Mouse (Mus musculus): ENCODE results near the gene Bckdhb. TPM values are rescaled to one million over a fixed set of nuclear protein-coding genes. Genes with fewer than 3 reads are reported as not detected.

The Bckdhb gene
- polyA plus RNA-seq, 1 experiment, result 5.4 TPM

DNA sequence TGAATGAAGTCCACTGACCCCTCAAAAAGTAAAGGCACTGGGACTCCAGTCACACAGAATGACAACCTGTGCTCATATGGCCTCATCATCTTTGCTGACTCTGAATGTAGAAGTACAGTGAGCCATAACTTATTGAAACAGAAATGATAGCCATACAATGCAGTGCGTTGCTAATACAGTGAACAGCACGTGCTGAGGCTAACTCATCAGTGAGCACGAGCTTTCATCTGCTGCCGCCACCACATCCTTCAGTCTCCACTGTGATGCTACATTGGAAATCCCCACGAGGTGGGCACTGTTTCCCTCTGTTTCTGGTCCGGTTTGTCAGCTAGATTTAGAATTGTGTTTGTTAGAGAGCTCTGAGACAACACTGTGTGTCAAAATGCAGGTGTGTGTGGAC is 205.4 kb downstream of the Bckdhb start:
- Histone ChIP-seq H3K4me3 (ENCODE audit: extremely low read depth, insufficient read depth, insufficient read length) (no peak overlapping the region), H3K27me3 (ENCODE audit: control insufficient read depth, insufficient read depth, low read length) (no peaks in the 10 kb centered on the region), H3K36me3 (ENCODE audit: control insufficient read depth, insufficient read depth, low read length) (no peaks in the 10 kb centered on the region), H3K4me1 (ENCODE audit: control insufficient read depth, insufficient read depth, insufficient read length) (no peaks in the 10 kb centered on the region), H3K27ac (ENCODE audit: insufficient read depth, low read length) (no peak overlapping the region)
- TF ChIP-seq POLR2A (IDR thresholded peaks at IDR 0.05; ENCODE audit: low read depth, low read length) (no peak), CTCF (IDR thresholded peaks at IDR 0.05; ENCODE audit: extremely low read depth, insufficient read depth, insufficient read length, insufficient replicate concordance) (no peak)
- WGBS, result 83% methylated on average over 6 of the region's 6 CpGs
- no peak for DNase-seq (ENCODE audit: low read depth in 1 of 2, low spot score in 2 of 2)

DNA sequence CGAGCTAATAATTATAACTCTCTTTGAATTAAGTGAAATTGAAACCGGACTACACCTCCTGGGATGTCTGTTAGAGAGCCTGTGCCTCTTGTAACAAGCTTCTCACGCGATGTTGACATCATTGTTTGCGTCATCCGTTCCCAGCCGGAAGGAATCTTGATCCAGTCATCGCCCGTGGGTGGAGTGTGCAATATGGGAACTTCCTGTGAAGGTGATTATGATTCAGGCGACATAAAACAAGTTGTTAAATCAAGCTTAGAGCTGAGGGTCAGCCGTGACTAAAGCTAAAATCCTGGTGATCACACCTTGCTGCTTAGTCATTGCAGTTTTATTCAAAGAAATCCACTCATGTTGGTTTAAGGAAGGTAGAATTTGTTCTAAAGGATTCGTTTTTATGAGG is 210.1 kb downstream of the Bckdhb start:
- no peak overlapping the region for H3K4me3 ChIP-seq (ENCODE audit: extremely low read depth, insufficient read depth, insufficient read length)
- no peak for DNase-seq (ENCODE audit: low read depth in 1 of 2, low spot score in 2 of 2)
- 87% methylated on average over 12 of the region's 12 CpGs for WGBS
- no peaks in the 10 kb centered on the region for H3K36me3 ChIP-seq (ENCODE audit: control insufficient read depth, insufficient read depth, low read length)
- no peaks in the 10 kb centered on the region for H3K4me1 ChIP-seq (ENCODE audit: control insufficient read depth, insufficient read depth, insufficient read length)
- H3K27me3 ChIP-seq (ENCODE audit: control insufficient read depth, insufficient read depth, low read length), result no peaks in the 10 kb centered on the region
- H3K27ac ChIP-seq (ENCODE audit: insufficient read depth, low read length), result no peak overlapping the region
- TF ChIP-seq CTCF (IDR thresholded peaks at IDR 0.05; ENCODE audit: extremely low read depth, insufficient read depth, insufficient read length, insufficient replicate concordance), result no peak
- no peak for TF ChIP-seq POLR2A (IDR thresholded peaks at IDR 0.05; ENCODE audit: low read depth, low read length)

GRCm38 (mm10) chr9:84137192-84137591 is 212.2 kb downstream of the Bckdhb start:
- 91% methylated on average over 6 of the region's 6 CpGs for WGBS
- no peak for DNase-seq (ENCODE audit: low read depth in 1 of 2, low spot score in 2 of 2)

DNA sequence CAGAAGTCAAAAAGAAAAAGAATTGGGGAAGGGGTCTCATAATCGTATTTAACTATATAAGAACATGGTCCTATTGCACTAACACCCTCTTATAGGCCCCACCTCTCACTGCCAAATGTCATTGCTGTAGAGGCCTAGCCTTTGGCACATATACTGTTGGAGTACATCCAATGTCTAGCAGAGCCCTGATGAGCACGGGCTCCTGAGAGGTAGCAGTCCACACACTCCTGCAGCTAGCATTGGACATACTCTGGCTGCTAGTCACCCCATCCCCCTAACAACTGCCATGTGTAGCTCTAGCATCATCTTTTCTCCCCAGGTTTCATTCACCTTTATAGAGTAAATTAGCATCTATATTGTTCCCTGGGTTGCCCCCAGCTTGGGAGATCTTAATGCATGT is 223.2 kb downstream of the Bckdhb start:
- Histone ChIP-seq H3K4me3 (ENCODE audit: extremely low read depth, insufficient read depth, insufficient read length) (no peak overlapping the region), H3K27me3 (ENCODE audit: control insufficient read depth, insufficient read depth, low read length) (no peaks in the 10 kb centered on the region), H3K27ac (ENCODE audit: insufficient read depth, low read length) (no peak overlapping the region), H3K36me3 (ENCODE audit: control insufficient read depth, insufficient read depth, low read length) (no peaks in the 10 kb centered on the region), H3K4me1 (ENCODE audit: control insufficient read depth, insufficient read depth, insufficient read length) (no peaks in the 10 kb centered on the region)
- no peak for DNase-seq (ENCODE audit: low read depth in 1 of 2, low spot score in 2 of 2)
- WGBS, result 86% methylated on average over 2 of the region's 2 CpGs
- TF ChIP-seq POLR2A (IDR thresholded peaks at IDR 0.05; ENCODE audit: low read depth, low read length), result no peak
- TF ChIP-seq CTCF (IDR thresholded peaks at IDR 0.05; ENCODE audit: extremely low read depth, insufficient read depth, insufficient read length, insufficient replicate concordance), result no peak

More at GRCm38 (mm10) chr9:84137192-84137591, 212.2 kb downstream of the Bckdhb start:
- H3K4me3 ChIP-seq (ENCODE audit: extremely low read depth, insufficient read depth, insufficient read length), result no peak overlapping the region
- H3K36me3 ChIP-seq (ENCODE audit: control insufficient read depth, insufficient read depth, low read length), result no peaks in the 10 kb centered on the region
- no peaks in the 10 kb centered on the region for H3K4me1 ChIP-seq (ENCODE audit: control insufficient read depth, insufficient read depth, insufficient read length)
- H3K27me3 ChIP-seq (ENCODE audit: control insufficient read depth, insufficient read depth, low read length), result no peaks in the 10 kb centered on the region
- no peak for TF ChIP-seq CTCF (IDR thresholded peaks at IDR 0.05; ENCODE audit: extremely low read depth, insufficient read depth, insufficient read length, insufficient replicate concordance)
- no peak for TF ChIP-seq POLR2A (IDR thresholded peaks at IDR 0.05; ENCODE audit: low read depth, low read length)
- no peak overlapping the region for H3K27ac ChIP-seq (ENCODE audit: insufficient read depth, low read length)

Other genes starting within 250 kb of the Bckdhb start
- 0.12 TPM in 1 of 2 replicates, not detected in the other for gene Elovl4, start 118.9 kb upstream of the Bckdhb start, polyA plus RNA-seq (2012; rRNA removed)
- 0.21 and 0.48 TPM in 2 replicates for gene Ttk, start 90.5 kb upstream of the Bckdhb start, polyA plus RNA-seq (2012; rRNA removed)

All from spleen, adult 2 months (tissue).